Mouse (Mus musculus): ENCODE data around the gene Stx17. TPM values are rescaled to one million over a fixed set of nuclear protein-coding genes. Genes with fewer than 3 reads are reported as not detected.

Stx17 gene
- polyA plus RNA-seq, 1 experiment: 6.4 TPM

- Histone ChIP-seq H3K36me3 (ENCODE audit: control insufficient read depth, insufficient read depth) (no peaks in the 10 kb centered on the region), H3K27me3 (ENCODE audit: control insufficient read depth, insufficient read depth, insufficient read length) (no peaks in the 10 kb centered on the region), H3K79me3 (ENCODE audit: low read depth) (no peaks in the 10 kb centered on the region), H3K79me2 (ENCODE audit: control insufficient read depth, insufficient read depth) (no peaks in the 10 kb centered on the region), H3K4me3 (ENCODE audit: insufficient read depth, poor library complexity, severe bottlenecking) (no peak overlapping the region), H3ac (ENCODE audit: control insufficient read depth, insufficient read length, low read depth) (no peak overlapping the region)
- TF ChIP-seq USF1 (IDR thresholded peaks at IDR 0.05; ENCODE audit: low read depth) (no peak), CEBPB (IDR thresholded peaks at IDR 0.05; ENCODE audit: low read depth) (no peak), MAX (IDR thresholded peaks at IDR 0.05) (no peak), FOSL1 (IDR thresholded peaks at IDR 0.05; ENCODE audit: insufficient read depth, low read length, poor library complexity, severe bottlenecking) (no peak), MYOG (IDR thresholded peaks at IDR 0.05; ENCODE audit: control insufficient read depth, extremely low read depth, insufficient read length) (no peak), MYOD1 (IDR thresholded peaks at IDR 0.05; ENCODE audit: control insufficient read depth, insufficient read length, low read depth) (no peak), CTCF (IDR thresholded peaks at IDR 0.05; ENCODE audit: control insufficient read depth, insufficient read depth, insufficient read length) (no peak)
These were observed 6.9 kb downstream of the Stx17 start for GRCm38 (mm10) chr4:48131606-48132005.

DNA sequence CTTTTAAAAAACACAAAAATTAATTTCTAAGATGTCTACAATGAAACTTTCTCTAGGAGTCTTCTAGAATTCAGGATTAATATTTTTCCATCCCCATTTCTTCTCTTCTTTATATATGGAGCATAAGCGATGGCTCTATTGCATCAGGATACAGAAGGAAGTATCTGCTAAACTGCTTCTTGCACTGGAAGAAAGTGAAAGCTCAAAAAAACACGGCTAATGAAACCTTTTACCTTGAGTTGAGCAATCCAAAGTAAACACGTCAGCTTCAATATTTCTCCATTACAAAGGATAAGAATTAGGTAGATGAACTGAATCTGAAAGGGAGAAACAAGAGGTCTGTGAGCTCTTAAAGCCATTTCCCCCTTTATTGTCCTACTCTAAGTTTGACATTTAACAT, 8.0 kb downstream of the Stx17 start:
- H3K79me2 ChIP-seq (ENCODE audit: control insufficient read depth, insufficient read depth): no peaks in the 10 kb centered on the region
- TF ChIP-seq MAX (IDR thresholded peaks at IDR 0.05): no peak
- no peak for TF ChIP-seq CTCF (IDR thresholded peaks at IDR 0.05; ENCODE audit: control insufficient read depth, insufficient read depth, insufficient read length)
- TF ChIP-seq USF1 (IDR thresholded peaks at IDR 0.05; ENCODE audit: low read depth): no peak
- TF ChIP-seq MYOG (IDR thresholded peaks at IDR 0.05; ENCODE audit: control insufficient read depth, extremely low read depth, insufficient read length): no peak
- TF ChIP-seq CEBPB (IDR thresholded peaks at IDR 0.05; ENCODE audit: low read depth): no peak
- no peak for TF ChIP-seq FOSL1 (IDR thresholded peaks at IDR 0.05; ENCODE audit: insufficient read depth, low read length, poor library complexity, severe bottlenecking)
- TF ChIP-seq MYOD1 (IDR thresholded peaks at IDR 0.05; ENCODE audit: control insufficient read depth, insufficient read length, low read depth): no peak
- H3K4me3 ChIP-seq (ENCODE audit: insufficient read depth, poor library complexity, severe bottlenecking): no peak overlapping the region
- no peaks in the 10 kb centered on the region for H3K27me3 ChIP-seq (ENCODE audit: control insufficient read depth, insufficient read depth, insufficient read length)
- H3K79me3 ChIP-seq (ENCODE audit: low read depth): no peaks in the 10 kb centered on the region
- H3ac ChIP-seq (ENCODE audit: control insufficient read depth, insufficient read length, low read depth): no peak overlapping the region
- H3K36me3 ChIP-seq (ENCODE audit: control insufficient read depth, insufficient read depth): no peaks in the 10 kb centered on the region

DNA sequence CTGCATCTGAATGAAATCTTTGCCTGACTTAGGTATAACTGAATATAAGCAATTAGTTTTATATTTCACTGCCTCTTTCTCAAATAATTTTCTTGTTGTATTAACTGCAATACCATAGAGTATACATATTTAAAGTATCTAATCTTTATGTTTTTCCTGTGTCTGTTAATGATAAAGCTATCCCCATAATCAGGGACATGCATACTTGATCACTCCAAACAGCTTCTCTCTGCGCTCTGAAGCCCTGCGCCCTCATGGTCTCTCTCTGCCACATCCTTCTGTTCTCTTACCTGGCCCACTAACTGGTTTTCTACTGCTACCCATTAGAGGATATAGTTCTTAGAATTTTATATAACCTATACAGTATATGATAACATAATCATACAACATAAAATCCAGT, 24.8 kb downstream of the Stx17 start:
- Histone ChIP-seq H3K36me3 (ENCODE audit: control insufficient read depth, insufficient read depth) (no peaks in the 10 kb centered on the region), H3K79me2 (ENCODE audit: control insufficient read depth, insufficient read depth) (no peaks in the 10 kb centered on the region)

DNA sequence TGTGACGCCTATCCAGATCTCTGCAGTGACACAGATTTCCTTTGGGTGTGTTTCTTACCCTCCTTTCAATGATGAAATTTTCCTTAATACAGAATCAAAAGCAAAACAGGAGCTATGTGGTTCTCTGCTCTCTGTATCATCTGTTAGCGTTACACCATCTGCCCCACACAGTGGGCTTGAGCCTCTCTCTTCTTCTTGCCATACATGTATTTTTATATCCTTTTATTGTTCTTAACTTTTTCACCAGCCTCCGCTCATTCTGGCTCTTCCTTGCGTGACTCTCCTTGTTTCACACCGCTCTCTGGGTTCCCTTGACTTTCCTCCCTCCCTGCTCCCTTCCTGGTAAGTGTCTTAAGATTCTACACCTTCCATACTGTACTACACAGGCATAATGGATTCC, 28.5 kb downstream of the Stx17 start:
- TF ChIP-seq MYOG (IDR thresholded peaks at IDR 0.05; ENCODE audit: control insufficient read depth, extremely low read depth, insufficient read length): no peak
- no peak for TF ChIP-seq USF1 (IDR thresholded peaks at IDR 0.05; ENCODE audit: low read depth)
- no peak for TF ChIP-seq MAX (IDR thresholded peaks at IDR 0.05)
- TF ChIP-seq CTCF (IDR thresholded peaks at IDR 0.05; ENCODE audit: control insufficient read depth, insufficient read depth, insufficient read length): no peak
- TF ChIP-seq CEBPB (IDR thresholded peaks at IDR 0.05; ENCODE audit: low read depth): no peak
- no peak for TF ChIP-seq MYOD1 (IDR thresholded peaks at IDR 0.05; ENCODE audit: control insufficient read depth, insufficient read length, low read depth)
- TF ChIP-seq FOSL1 (IDR thresholded peaks at IDR 0.05; ENCODE audit: insufficient read depth, low read length, poor library complexity, severe bottlenecking): no peak
- H3ac ChIP-seq (ENCODE audit: control insufficient read depth, insufficient read length, low read depth): no peak overlapping the region
- no peak overlapping the region for H3K4me3 ChIP-seq (ENCODE audit: insufficient read depth, poor library complexity, severe bottlenecking)
- no peaks in the 10 kb centered on the region for H3K36me3 ChIP-seq (ENCODE audit: control insufficient read depth, insufficient read depth)
- no peaks in the 10 kb centered on the region for H3K79me2 ChIP-seq (ENCODE audit: control insufficient read depth, insufficient read depth)
- no peaks in the 10 kb centered on the region for H3K27me3 ChIP-seq (ENCODE audit: control insufficient read depth, insufficient read depth, insufficient read length)
- H3K79me3 ChIP-seq (ENCODE audit: low read depth): no peaks in the 10 kb centered on the region

More for the DNA sequence above, 24.8 kb downstream of the Stx17 start:
- H3K27me3 ChIP-seq (ENCODE audit: control insufficient read depth, insufficient read depth, insufficient read length): no peaks in the 10 kb centered on the region
- no peak overlapping the region for H3ac ChIP-seq (ENCODE audit: control insufficient read depth, insufficient read length, low read depth)
- no peaks in the 10 kb centered on the region for H3K79me3 ChIP-seq (ENCODE audit: low read depth)
- H3K4me3 ChIP-seq (ENCODE audit: insufficient read depth, poor library complexity, severe bottlenecking): no peak overlapping the region
- TF ChIP-seq CTCF (IDR thresholded peaks at IDR 0.05; ENCODE audit: control insufficient read depth, insufficient read depth, insufficient read length) (no peak), MAX (IDR thresholded peaks at IDR 0.05) (no peak), FOSL1 (IDR thresholded peaks at IDR 0.05; ENCODE audit: insufficient read depth, low read length, poor library complexity, severe bottlenecking) (no peak)

GRCm38 (mm10) chr4:48155864-48156263, 31.1 kb downstream of the Stx17 start:
- TF ChIP-seq MYOG (IDR thresholded peaks at IDR 0.05; ENCODE audit: control insufficient read depth, extremely low read depth, insufficient read length): no peak
- TF ChIP-seq CEBPB (IDR thresholded peaks at IDR 0.05; ENCODE audit: low read depth): no peak
- no peak for TF ChIP-seq CTCF (IDR thresholded peaks at IDR 0.05; ENCODE audit: control insufficient read depth, insufficient read depth, insufficient read length)
- TF ChIP-seq MYOD1 (IDR thresholded peaks at IDR 0.05; ENCODE audit: control insufficient read depth, insufficient read length, low read depth): no peak
- no peak for TF ChIP-seq FOSL1 (IDR thresholded peaks at IDR 0.05; ENCODE audit: insufficient read depth, low read length, poor library complexity, severe bottlenecking)
- no peak for TF ChIP-seq USF1 (IDR thresholded peaks at IDR 0.05; ENCODE audit: low read depth)
- TF ChIP-seq MAX (IDR thresholded peaks at IDR 0.05): no peak
- Histone ChIP-seq H3ac (ENCODE audit: control insufficient read depth, insufficient read length, low read depth) (no peak overlapping the region), H3K79me3 (ENCODE audit: low read depth) (no peaks in the 10 kb centered on the region), H3K36me3 (ENCODE audit: control insufficient read depth, insufficient read depth) (no peaks in the 10 kb centered on the region), H3K27me3 (ENCODE audit: control insufficient read depth, insufficient read depth, insufficient read length) (no peaks in the 10 kb centered on the region), H3K4me3 (ENCODE audit: insufficient read depth, poor library complexity, severe bottlenecking) (no peak overlapping the region), H3K79me2 (ENCODE audit: control insufficient read depth, insufficient read depth) (no peaks in the 10 kb centered on the region)

DNA sequence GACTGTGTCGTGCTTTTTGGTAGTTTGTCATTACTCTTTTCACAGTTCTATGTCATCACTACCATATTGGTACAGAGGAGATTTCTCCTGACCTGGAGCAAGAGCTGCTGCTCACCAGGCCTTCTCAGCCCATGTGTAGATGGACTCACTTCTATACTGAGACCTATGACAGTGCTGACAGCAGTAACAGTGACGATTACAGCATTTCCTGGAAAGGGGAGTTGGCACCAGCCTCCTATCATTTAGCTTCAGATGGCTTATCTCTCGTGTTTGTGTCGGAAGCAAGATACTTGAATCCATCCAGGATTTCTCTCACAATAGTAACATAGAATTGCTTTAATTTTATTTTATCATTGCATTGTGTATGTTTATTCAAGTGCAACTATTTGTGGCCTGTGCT, 35.7 kb downstream of the Stx17 start:
- no peak for TF ChIP-seq MAX (IDR thresholded peaks at IDR 0.05)
- TF ChIP-seq CEBPB (IDR thresholded peaks at IDR 0.05; ENCODE audit: low read depth): no peak
- TF ChIP-seq MYOD1 (IDR thresholded peaks at IDR 0.05; ENCODE audit: control insufficient read depth, insufficient read length, low read depth): no peak
- no peak for TF ChIP-seq CTCF (IDR thresholded peaks at IDR 0.05; ENCODE audit: control insufficient read depth, insufficient read depth, insufficient read length)
- TF ChIP-seq USF1 (IDR thresholded peaks at IDR 0.05; ENCODE audit: low read depth): no peak
- no peak for TF ChIP-seq FOSL1 (IDR thresholded peaks at IDR 0.05; ENCODE audit: insufficient read depth, low read length, poor library complexity, severe bottlenecking)
- TF ChIP-seq MYOG (IDR thresholded peaks at IDR 0.05; ENCODE audit: control insufficient read depth, extremely low read depth, insufficient read length): no peak
- Histone ChIP-seq H3K27me3 (ENCODE audit: control insufficient read depth, insufficient read depth, insufficient read length) (no peaks in the 10 kb centered on the region), H3ac (ENCODE audit: control insufficient read depth, insufficient read length, low read depth) (no peak overlapping the region), H3K79me3 (ENCODE audit: low read depth) (no peaks in the 10 kb centered on the region), H3K36me3 (ENCODE audit: control insufficient read depth, insufficient read depth) (no peaks in the 10 kb centered on the region), H3K79me2 (ENCODE audit: control insufficient read depth, insufficient read depth) (no peaks in the 10 kb centered on the region), H3K4me3 (ENCODE audit: insufficient read depth, poor library complexity, severe bottlenecking) (no peak overlapping the region)
